ENCODE assay signal across 9 mouse cellular contexts in genomic region chr1:21077191-21077590, GRCm38 (mm10). TPM values are rescaled to one million over a fixed set of nuclear protein-coding genes. Genes with fewer than 3 reads are reported as not detected.
A peak's percentile ranks its signal among the peaks of the same experiment; 100 is the strongest.
DNase-seq lines count a peak whose midpoint lies in the region; ATAC-seq and TF ChIP-seq lines count a peak whose summit lies in the region.
"Had no signal": no experiment of that assay in that cellular context is flagged by ENCODE, and none has a peak within 500 bp of the region (broad histone marks: within the 10 kb centered on the region; RNA-seq: fewer than 3 reads in every experiment).

No protein-coding gene starts in this region.

- no peak for ATAC-seq in lung, postnatal 0 days
- ATAC-seq in hindbrain, embryonic 11.5 days (ENCODE audit: low FRiP score), result no peak
- ATAC-seq in stomach, embryonic 14.5 days (ENCODE audit: insufficient number of reproducible peaks, insufficient read depth, low FRiP score, low read depth), result no peak

- H3K4me2 ChIP-seq in lung, postnatal 0 days (replicated peaks; ENCODE audit: low read depth, low read length), result peak overlapping the region; percentile 66
- H3K4me2 ChIP-seq in hindbrain, embryonic 11.5 days (replicated peaks; ENCODE audit: low read depth, low read length), result 0 out of 2 replicates have a peak overlapping the region, but pooled peaks have one; percentile 6
- peak overlapping the region; percentile 59 for H3K4me2 ChIP-seq in stomach, embryonic 14.5 days (replicated peaks; ENCODE audit: low read depth, low read length)

- DNase-seq in lung, postnatal 0 days (ENCODE audit: low spot score), result no peak
- DNase-seq in lung, postnatal 36 days, result no peak
- DNase-seq in hindbrain, embryonic 11.5 days (ENCODE audit: low spot score), result no peak
- peak; percentile 36 to 55 for DNase-seq in kidney, postnatal 4 days
- no peak for DNase-seq in left cerebral cortex, adult 11 months (ENCODE audit: low spot score)
- DNase-seq in thymus, postnatal 0 days (ENCODE audit: low spot score), result no peak
- no peak for DNase-seq in thymus, postnatal 25 days
- DNase-seq: layer of hippocampus, postnatal 36 days had no signal

- H3K27ac ChIP-seq in lung, postnatal 0 days (ENCODE audit: low read length), result no peak overlapping the region
- H3K27ac ChIP-seq in hindbrain, embryonic 11.5 days (ENCODE audit: low read depth, low read length), result no peak overlapping the region
- H3K27ac ChIP-seq in stomach, embryonic 14.5 days (ENCODE audit: low read length), result no peak overlapping the region; the same call in 1 of the 2 replicates

- no peaks in the 10 kb centered on the region for H3K27me3 ChIP-seq in lung, postnatal 0 days (replicated peaks; ENCODE audit: insufficient read depth, low read length)
- no peaks in the 10 kb centered on the region for H3K27me3 ChIP-seq in hindbrain, embryonic 11.5 days (ENCODE audit: control insufficient read depth, insufficient read depth, low read length)
- no peaks in the 10 kb centered on the region for H3K27me3 ChIP-seq in stomach, embryonic 14.5 days (ENCODE audit: control insufficient read depth, insufficient read depth, low read length)

- H3K4me1 ChIP-seq in lung, postnatal 0 days (ENCODE audit: insufficient read depth, low read depth, low read length), result peaks cover 24% of the 10 kb centered on the region
- H3K4me1 ChIP-seq in hindbrain, embryonic 11.5 days (replicated peaks; ENCODE audit: control insufficient read depth, insufficient read depth, low read length), result peaks cover 12% of the 10 kb centered on the region
- peaks cover 38% of the 10 kb centered on the region for H3K4me1 ChIP-seq in stomach, embryonic 14.5 days (ENCODE audit: control insufficient read depth, insufficient read depth, low read length)

- no peak overlapping the region for H3K9ac ChIP-seq in lung, postnatal 0 days (replicated peaks; ENCODE audit: low read depth)
- H3K9ac ChIP-seq in hindbrain, embryonic 11.5 days (ENCODE audit: low read depth, low read length), result no peak overlapping the region
- H3K9ac ChIP-seq in stomach, embryonic 14.5 days (replicated peaks; ENCODE audit: low read depth, low read length), result no peak overlapping the region

- no peaks in the 10 kb centered on the region for H3K36me3 ChIP-seq in lung, postnatal 0 days (ENCODE audit: insufficient read depth, low read length)
- H3K36me3 ChIP-seq in hindbrain, embryonic 11.5 days (ENCODE audit: control insufficient read depth, insufficient read depth, low read length), result no peaks in the 10 kb centered on the region
- no peaks in the 10 kb centered on the region for H3K36me3 ChIP-seq in stomach, embryonic 14.5 days (ENCODE audit: control insufficient read depth, insufficient read depth, low read length)

- TF ChIP-seq CTCF in lung, postnatal 0 days (IDR thresholded peaks at IDR 0.05), result no peak

- H3K4me3 ChIP-seq in lung, postnatal 0 days (ENCODE audit: low read depth, low read length), result no peak overlapping the region
- 0 out of 2 replicates have a peak overlapping the region, but pooled peaks have one; percentile 61 for H3K4me3 ChIP-seq in hindbrain, embryonic 11.5 days (ENCODE audit: low read depth, low read length)
- peak overlapping the region; percentile 67; the same call in 1 of the 2 replicates for H3K4me3 ChIP-seq in stomach, embryonic 14.5 days (ENCODE audit: low read depth, low read length)

- no peak for TF ChIP-seq EP300 in lung, postnatal 0 days (IDR thresholded peaks at IDR 0.05)

- WGBS in lung, postnatal 0 days, result 47% methylated on average over 5 of the region's 5 CpGs
- WGBS in hindbrain, embryonic 11.5 days, result 62% methylated on average over 5 of the region's 5 CpGs
- WGBS in stomach, embryonic 14.5 days, result 37% methylated on average over 5 of the region's 5 CpGs

- H3K9me3 ChIP-seq in lung, postnatal 0 days (ENCODE audit: low read length), result no peaks in the 10 kb centered on the region
- H3K9me3 ChIP-seq in hindbrain, embryonic 11.5 days (ENCODE audit: control insufficient read depth, low read length), result no peaks in the 10 kb centered on the region
- no peaks in the 10 kb centered on the region for H3K9me3 ChIP-seq in stomach, embryonic 14.5 days (ENCODE audit: control insufficient read depth, low read depth, low read length)

RNA-seq across cellular contexts. Expression of gene Tram2, which starts 1.8 kb away (rescaled TPM):
- polyA plus RNA-seq in lung, postnatal 0 days (2015; fragmentation: Nextera tagmentation; extraction: Ambion mirVana), result 8.1 and 8.3 TPM in 2 replicates
- 6.2 and 6.6 TPM in 2 replicates for polyA plus RNA-seq in hindbrain, embryonic 11.5 days (2014; fragmentation: Nextera tagmentation; extraction: Ambion mirVana)
- 9.9 and 10.6 TPM in 2 replicates for polyA plus RNA-seq in stomach, embryonic 14.5 days (2014; fragmentation: Nextera tagmentation; extraction: Ambion mirVana)
- polyA plus RNA-seq in thymus, postnatal 0 days (2015; fragmentation: Nextera tagmentation; extraction: Ambion mirVana), result 3.1 and 3.6 TPM in 2 replicates

Comparison
In these comparisons a context has a peak if more than half of its experiments do, and no peak if none do; other contexts are left out.
1. DNase-seq: peak in kidney, postnatal 4 days (2 of 2); none in lung, postnatal 0 days (single experiment), lung, postnatal 36 days (single experiment), hindbrain, embryonic 11.5 days (single experiment), left cerebral cortex, adult 11 months (single experiment), thymus, postnatal 0 days (single experiment) and thymus, postnatal 25 days (single experiment).
2. H3K4me2 ChIP-seq: peak in every context shown above with its lines; median percentile 66 in lung, postnatal 0 days; 59 in stomach, embryonic 14.5 days; 6 in hindbrain, embryonic 11.5 days.